Mouse (Mus musculus) lung, adult 2 months (tissue): Measurements from ENCODE around the gene Frs3.

ENCODE experiments used
- CTCF ChIP-seq: fragments of 200-500 bp; IDR thresholded peaks from 2 replicates; pipeline ENCODE4 v1.5.1; 2011; ENCODE audit warnings: mild to moderate bottlenecking, low read length, control low read depth; ENCODE audit not compliant: insufficient read depth
- POLR2A ChIP-seq: fragments of 200-500 bp; IDR thresholded peaks from 2 replicates; pipeline ENCODE4 v1.6.1; 2011; ENCODE audit warnings: low read depth, mild to moderate bottlenecking, control low read depth, low read length, borderline replicate concordance; ENCODE audit errors: extremely low read depth

DNA sequence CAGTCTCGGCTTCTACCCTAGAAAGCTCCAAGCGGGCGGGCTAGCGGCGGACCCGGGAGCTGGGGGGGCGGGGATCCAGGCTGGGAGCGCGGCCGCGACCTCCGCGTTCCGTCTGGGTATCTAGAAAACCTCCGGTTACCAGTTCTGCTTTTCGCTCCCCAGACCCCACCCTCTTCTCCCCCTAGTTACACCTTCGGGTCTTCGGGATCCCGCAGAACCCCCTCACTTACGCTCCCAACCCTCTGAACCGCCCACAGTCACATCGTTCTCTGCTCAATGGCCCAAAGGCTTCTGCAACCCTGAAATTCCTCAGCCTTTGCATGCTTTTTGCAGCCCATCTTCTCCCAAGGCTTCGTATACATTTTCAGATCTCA is 6.5 kb downstream of the Frs3 start:
- TF ChIP-seq CTCF (no peak), POLR2A (no peak)
